Mouse (Mus musculus): ENCODE measurements at regions not wholly inside any gene's neighbourhood (a gene's known extent, or its start where the extent isn't known, plus 50 kb on each side); places are given as distances from the start of the nearest gene placed in this dataset.

DNA sequence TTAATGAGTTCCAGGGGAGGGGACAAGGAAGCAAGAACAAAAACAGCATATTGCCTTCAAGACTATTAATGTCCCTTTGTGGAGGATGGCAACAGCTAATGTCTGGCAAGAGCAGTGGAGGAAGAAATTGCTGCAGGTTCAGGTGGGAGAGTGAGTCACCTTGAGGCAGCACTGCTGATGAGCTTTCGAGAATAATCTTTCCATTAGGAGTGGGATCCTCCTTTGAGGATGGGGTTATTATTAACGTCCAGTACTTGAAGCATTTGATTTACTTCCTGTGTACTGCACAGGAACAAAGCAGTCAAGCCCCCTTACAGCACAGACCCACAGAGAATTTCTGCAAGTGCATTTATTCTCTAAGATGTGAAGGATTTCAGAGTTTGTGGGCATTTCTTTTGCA, 671.2 kb upstream of the Stxbp6 start:
- H3K36me3 ChIP-seq (ENCODE audit: insufficient read depth): no peaks in the 10 kb centered on the region
- ATAC-seq (no peak), DNase-seq (no peak)
- H3K4me3 ChIP-seq (ENCODE audit: low read depth, low read length): no peak overlapping the region
- no peak for TF ChIP-seq CTCF (IDR thresholded peaks at IDR 0.05; ENCODE audit: low read depth)
- no peaks in the 10 kb centered on the region for H3K27me3 ChIP-seq (ENCODE audit: insufficient read depth, low read length)
- 55% methylated on average over 2 of the region's 2 CpGs for WGBS
- H3K9me3 ChIP-seq (ENCODE audit: low read length): no peaks in the 10 kb centered on the region
- H3K9ac ChIP-seq: no peak overlapping the region
- no peak overlapping the region for H3K4me2 ChIP-seq (ENCODE audit: low read depth)
- H3K4me1 ChIP-seq (ENCODE audit: insufficient read depth): no peaks in the 10 kb centered on the region
- H3K27ac ChIP-seq (ENCODE audit: low read depth, low read length): no peak overlapping the region

DNA sequence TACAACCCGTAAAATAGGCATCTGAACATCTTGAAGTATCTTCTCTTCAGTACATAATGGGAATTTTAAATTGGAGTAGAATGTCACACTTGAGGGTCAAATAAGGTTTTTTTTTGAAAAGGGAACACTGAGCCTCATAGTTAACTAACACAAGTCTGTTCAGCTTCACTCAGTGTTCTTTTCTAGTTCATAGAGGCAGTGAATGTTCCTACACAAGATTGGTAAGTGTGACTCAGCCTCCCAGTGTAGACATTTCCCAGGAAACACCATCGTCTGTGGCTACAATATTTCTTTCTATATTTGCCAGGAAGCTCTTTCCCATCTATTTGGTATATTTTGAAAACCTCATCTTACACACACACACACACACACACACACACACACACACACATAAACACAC, 670.1 kb upstream of the Stxbp6 start:
- no peaks in the 10 kb centered on the region for H3K9me3 ChIP-seq (ENCODE audit: low read length)
- no peaks in the 10 kb centered on the region for H3K27me3 ChIP-seq (ENCODE audit: insufficient read depth, low read length)
- DNase-seq: no peak
- H3K9ac ChIP-seq: no peak overlapping the region
- TF ChIP-seq CTCF (IDR thresholded peaks at IDR 0.05; ENCODE audit: low read depth): no peak
- no peak overlapping the region for H3K4me3 ChIP-seq (ENCODE audit: low read depth, low read length)
- H3K4me1 ChIP-seq (ENCODE audit: insufficient read depth): no peaks in the 10 kb centered on the region
- no peak overlapping the region for H3K4me2 ChIP-seq (ENCODE audit: low read depth)
- WGBS: 88% methylated on average over 2 of the region's 2 CpGs
- no peak overlapping the region for H3K27ac ChIP-seq (ENCODE audit: low read depth, low read length)
- no peak for ATAC-seq
- H3K36me3 ChIP-seq (ENCODE audit: insufficient read depth): no peaks in the 10 kb centered on the region

DNA sequence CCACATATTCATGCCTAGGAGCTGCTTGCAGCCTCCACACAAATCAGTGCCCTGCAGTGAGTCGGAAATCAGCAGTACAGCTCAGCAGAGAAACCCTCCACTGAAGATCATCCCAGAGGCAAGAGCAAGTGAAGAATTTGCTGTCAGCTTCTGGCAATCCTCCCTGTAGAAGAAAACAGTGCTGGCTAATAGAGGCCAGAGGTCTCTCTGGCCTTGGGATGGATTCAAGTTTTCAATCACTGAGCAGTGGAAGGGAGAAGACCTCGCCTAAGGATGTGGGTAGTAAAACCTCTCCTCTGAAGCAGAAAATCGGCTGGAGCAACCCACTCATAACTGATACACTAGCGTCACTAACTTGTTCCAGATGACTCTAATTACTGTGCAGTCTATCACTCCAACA, 659.2 kb upstream of the Stxbp6 start:
- ATAC-seq (no peak), DNase-seq (no peak)
- Histone ChIP-seq H3K36me3 (ENCODE audit: insufficient read depth) (no peaks in the 10 kb centered on the region), H3K27me3 (ENCODE audit: insufficient read depth, low read length) (no peaks in the 10 kb centered on the region), H3K9ac (no peak overlapping the region), H3K9me3 (ENCODE audit: low read length) (no peaks in the 10 kb centered on the region), H3K4me1 (ENCODE audit: insufficient read depth) (no peaks in the 10 kb centered on the region), H3K27ac (ENCODE audit: low read depth, low read length) (no peak overlapping the region), H3K4me3 (ENCODE audit: low read depth, low read length) (no peak overlapping the region), H3K4me2 (ENCODE audit: low read depth) (no peak overlapping the region)
- 71% methylated on average over 4 of the region's 4 CpGs for WGBS
- no peak for TF ChIP-seq CTCF (IDR thresholded peaks at IDR 0.05; ENCODE audit: low read depth)

DNA sequence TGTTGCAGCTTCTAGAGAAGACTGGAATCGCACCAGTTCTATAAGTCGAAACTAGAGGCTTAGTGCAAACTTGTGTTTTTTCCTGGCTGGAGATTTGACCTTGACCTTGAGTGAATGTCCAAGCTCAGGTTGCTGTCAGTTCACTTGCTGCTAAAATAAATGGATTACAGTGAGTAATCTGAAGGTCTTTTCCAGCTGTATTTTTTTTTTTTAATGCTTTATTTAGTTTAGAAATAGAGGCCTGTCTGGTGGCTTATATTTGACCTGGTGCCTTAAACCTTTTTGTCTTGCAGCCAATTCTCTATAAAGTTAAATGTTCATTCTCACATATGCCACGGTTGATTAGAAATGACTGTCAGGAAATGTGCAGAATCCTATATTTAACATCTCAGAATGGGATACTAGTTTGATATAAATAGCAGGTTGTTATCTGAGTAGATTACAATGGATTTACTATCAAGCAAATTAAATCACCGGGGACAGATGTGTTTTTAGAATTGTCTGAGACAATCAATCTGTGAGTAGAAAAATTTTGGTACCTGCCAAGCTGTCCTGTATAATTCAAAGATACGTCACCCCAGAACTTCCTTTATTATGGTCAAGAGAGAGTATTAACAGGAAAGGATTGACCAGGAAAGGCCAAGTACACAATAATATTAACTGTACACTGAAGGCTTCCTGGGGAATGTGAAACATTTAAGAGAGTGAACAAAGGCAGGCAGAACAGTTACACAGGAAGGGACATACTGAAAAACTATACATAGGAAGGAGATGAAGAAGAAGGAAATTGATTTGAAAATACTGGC, 650.3 kb upstream of the Stxbp6 start:
- ATAC-seq (no peak), DNase-seq (no peak)
- Histone ChIP-seq H3K27ac (ENCODE audit: low read depth, low read length) (no peak overlapping the region), H3K4me3 (ENCODE audit: low read depth, low read length) (no peak overlapping the region), H3K9ac (no peak overlapping the region), H3K27me3 (ENCODE audit: insufficient read depth, low read length) (no peaks in the 10 kb centered on the region), H3K4me1 (ENCODE audit: insufficient read depth) (no peaks in the 10 kb centered on the region), H3K4me2 (ENCODE audit: low read depth) (no peak overlapping the region), H3K9me3 (ENCODE audit: low read length) (no peaks in the 10 kb centered on the region), H3K36me3 (ENCODE audit: insufficient read depth) (no peaks in the 10 kb centered on the region)
- 75% methylated on average over 5 of the region's 5 CpGs for WGBS
- no peak for TF ChIP-seq CTCF (IDR thresholded peaks at IDR 0.05; ENCODE audit: low read depth)

DNA sequence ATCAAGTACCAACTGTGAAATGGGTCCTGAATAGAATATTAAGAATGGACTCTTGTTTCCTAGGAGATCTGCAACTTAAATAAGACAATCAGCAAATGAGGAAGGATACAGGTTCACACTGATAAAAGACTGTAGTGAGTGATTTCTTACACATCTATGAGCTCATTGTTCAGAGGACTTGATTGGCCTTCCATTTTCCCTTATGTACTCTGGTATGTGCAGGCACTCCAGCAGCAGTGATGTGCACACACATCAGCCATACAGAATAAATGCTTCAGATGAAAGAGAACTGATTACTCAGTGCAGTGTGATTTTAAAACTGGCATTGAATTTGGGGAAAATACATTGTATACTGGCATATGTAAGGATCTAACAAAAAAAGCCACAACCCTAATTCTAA, 636.8 kb upstream of the Stxbp6 start:
- no peak overlapping the region for H3K4me2 ChIP-seq (ENCODE audit: low read depth)
- ATAC-seq: no peak

DNA sequence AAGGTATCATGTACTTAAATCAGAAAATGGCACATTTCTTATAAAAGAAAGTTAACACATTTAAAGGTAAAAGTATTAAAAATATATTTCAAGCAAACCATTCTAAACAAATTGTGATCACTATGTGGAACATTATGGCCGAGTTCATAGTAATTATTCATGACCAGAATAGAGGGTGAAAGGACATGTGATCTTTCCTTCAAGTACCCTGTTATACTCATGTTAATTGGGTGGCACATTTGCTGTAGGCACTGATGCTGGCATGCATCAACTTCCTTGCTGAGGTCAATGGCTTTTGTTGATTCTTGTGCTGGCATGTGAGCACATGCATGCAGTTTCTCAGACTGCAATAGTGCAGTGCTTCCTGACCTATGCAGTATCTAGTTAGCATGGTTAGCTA, 636.3 kb upstream of the Stxbp6 start:
- H3K27me3 ChIP-seq (ENCODE audit: insufficient read depth, low read length): no peaks in the 10 kb centered on the region
- DNase-seq: no peak
- no peak overlapping the region for H3K4me3 ChIP-seq (ENCODE audit: low read depth, low read length)
- 34% methylated on average over 1 of the region's 1 CpGs for WGBS
- no peak for TF ChIP-seq CTCF (IDR thresholded peaks at IDR 0.05; ENCODE audit: low read depth)
- no peak overlapping the region for H3K27ac ChIP-seq (ENCODE audit: low read depth, low read length)
- H3K9ac ChIP-seq: no peak overlapping the region
- ATAC-seq: no peak
- no peaks in the 10 kb centered on the region for H3K9me3 ChIP-seq (ENCODE audit: low read length)
- no peaks in the 10 kb centered on the region for H3K36me3 ChIP-seq (ENCODE audit: insufficient read depth)
- no peaks in the 10 kb centered on the region for H3K4me1 ChIP-seq (ENCODE audit: insufficient read depth)
- H3K4me2 ChIP-seq (ENCODE audit: low read depth): no peak overlapping the region

More for the DNA sequence above, 636.8 kb upstream of the Stxbp6 start:
- TF ChIP-seq CTCF (IDR thresholded peaks at IDR 0.05; ENCODE audit: low read depth): no peak
- Histone ChIP-seq H3K27me3 (ENCODE audit: insufficient read depth, low read length) (no peaks in the 10 kb centered on the region), H3K27ac (ENCODE audit: low read depth, low read length) (no peak overlapping the region), H3K9me3 (ENCODE audit: low read length) (no peaks in the 10 kb centered on the region), H3K36me3 (ENCODE audit: insufficient read depth) (no peaks in the 10 kb centered on the region), H3K9ac (no peak overlapping the region), H3K4me1 (ENCODE audit: insufficient read depth) (no peaks in the 10 kb centered on the region), H3K4me3 (ENCODE audit: low read depth, low read length) (no peak overlapping the region)
- no peak for DNase-seq

DNA sequence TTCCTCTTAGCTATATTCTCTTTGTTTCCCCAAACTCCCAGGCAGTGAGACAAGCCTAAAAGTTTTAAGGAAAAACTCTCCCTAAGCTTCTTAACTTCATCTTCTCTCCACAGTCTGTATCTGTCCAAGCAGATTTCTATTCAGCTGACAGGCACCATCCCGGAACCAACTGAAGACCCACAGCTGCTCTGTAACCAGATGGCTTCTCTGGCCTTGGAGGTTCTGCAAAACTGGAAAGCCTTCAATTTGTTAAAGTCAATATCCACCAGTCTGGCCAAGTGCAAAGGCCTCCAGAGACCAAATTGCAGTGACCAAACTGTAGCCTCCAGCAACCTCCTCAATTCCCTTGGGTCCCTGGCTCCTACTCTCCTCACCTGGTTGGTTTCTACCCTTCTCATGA, 614.8 kb upstream of the Stxbp6 start:
- ATAC-seq (no peak), DNase-seq (no peak)
- 90% methylated on average over 1 of the region's 1 CpGs for WGBS
- no peak for TF ChIP-seq CTCF (IDR thresholded peaks at IDR 0.05; ENCODE audit: low read depth)
- H3K4me2 ChIP-seq (ENCODE audit: low read depth): no peak overlapping the region
- H3K27ac ChIP-seq (ENCODE audit: low read depth, low read length): no peak overlapping the region
- H3K9ac ChIP-seq: no peak overlapping the region
- no peak overlapping the region for H3K4me3 ChIP-seq (ENCODE audit: low read depth, low read length)
- H3K9me3 ChIP-seq (ENCODE audit: low read length): no peaks in the 10 kb centered on the region
- H3K27me3 ChIP-seq (ENCODE audit: insufficient read depth, low read length): no peaks in the 10 kb centered on the region
- H3K4me1 ChIP-seq (ENCODE audit: insufficient read depth): no peaks in the 10 kb centered on the region
- H3K36me3 ChIP-seq (ENCODE audit: insufficient read depth): no peaks in the 10 kb centered on the region

All from forebrain, postnatal 0 days (tissue).